In genomic region chr5:92148248-92148647, GRCm38 (mm10) we compare ENCODE assay signal across 28 mouse cellular contexts.
"Had no signal": no experiment of that assay in that cellular context is flagged by ENCODE, and none has a peak within 500 bp of the region (broad histone marks: within the 10 kb centered on the region; RNA-seq: fewer than 3 reads in every experiment).

No protein-coding gene starts in this region.

- H3K27ac ChIP-seq: embryonic facial prominence, embryonic 10.5 days; embryonic facial prominence, embryonic 12.5 days; embryonic facial prominence, embryonic 13.5 days; embryonic facial prominence, embryonic 15.5 days; forebrain, embryonic 10.5 days; forebrain, embryonic 12.5 days; forebrain, embryonic 13.5 days; forebrain, embryonic 15.5 days; gastrocnemius, adult 2 months; heart, adult 2 months had no signal

- H3K27me3 ChIP-seq: embryonic facial prominence, embryonic 12.5 days; embryonic facial prominence, embryonic 13.5 days; embryonic facial prominence, embryonic 15.5 days; forebrain, embryonic 12.5 days; forebrain, embryonic 13.5 days; forebrain, embryonic 15.5 days had no signal

- H3K9ac ChIP-seq: embryonic facial prominence, embryonic 12.5 days; embryonic facial prominence, embryonic 13.5 days; embryonic facial prominence, embryonic 15.5 days; forebrain, embryonic 12.5 days; forebrain, embryonic 13.5 days; forebrain, embryonic 15.5 days; forebrain, postnatal 0 days had no signal

- H3K9me3 ChIP-seq: embryonic facial prominence, embryonic 10.5 days; embryonic facial prominence, embryonic 12.5 days; embryonic facial prominence, embryonic 13.5 days; embryonic facial prominence, embryonic 15.5 days; forebrain, embryonic 10.5 days; forebrain, embryonic 12.5 days; forebrain, embryonic 13.5 days; forebrain, embryonic 15.5 days had no signal

- H3K4me3 ChIP-seq: embryonic facial prominence, embryonic 10.5 days; embryonic facial prominence, embryonic 12.5 days; embryonic facial prominence, embryonic 13.5 days; embryonic facial prominence, embryonic 15.5 days; erythroblast, embryonic 14.5 days; forebrain, embryonic 10.5 days; forebrain, embryonic 12.5 days; forebrain, embryonic 13.5 days; forebrain, embryonic 15.5 days; gastrocnemius, adult 2 months; heart, adult 2 months had no signal

- ATAC-seq: forebrain, embryonic 13.5 days; forebrain, embryonic 14.5 days; forebrain, embryonic 15.5 days; forebrain, embryonic 16.5 days; forebrain, postnatal 0 days had no signal

- H3K4me1 ChIP-seq: embryonic facial prominence, embryonic 10.5 days; embryonic facial prominence, embryonic 12.5 days; embryonic facial prominence, embryonic 13.5 days; embryonic facial prominence, embryonic 15.5 days; forebrain, embryonic 10.5 days; forebrain, embryonic 12.5 days; forebrain, embryonic 13.5 days; forebrain, embryonic 15.5 days had no signal

- H3K4me2 ChIP-seq: embryonic facial prominence, embryonic 12.5 days; embryonic facial prominence, embryonic 13.5 days; embryonic facial prominence, embryonic 15.5 days; forebrain, embryonic 12.5 days; forebrain, embryonic 13.5 days; forebrain, embryonic 15.5 days had no signal

- DNase-seq: cerebellum, adult 8-10 months; cerebellum, adult 9-10 months; cerebellum, adult 9-11 months; cerebellum, postnatal 10 days; cerebellum, postnatal 14 days; cerebellum, postnatal 25 days; cerebellum, postnatal 36 days; embryo, embryonic 11 days; forebrain, postnatal 0 days; gastrocnemius, adult 2 months; gastrocnemius, postnatal 10 days; gastrocnemius, postnatal 14 days; gastrocnemius, postnatal 25 days; gastrocnemius, postnatal 36 days; heart, adult 11 months; heart, adult 18-20 months; heart, adult 2 months had no signal
